Mouse (Mus musculus) CD4-positive, CD25-positive, alpha-beta regulatory T cell, adult 4 months (primary cell): ENCODE data around the gene 1700037C18Rik. TPM values are rescaled to one million over a fixed set of nuclear protein-coding genes. Genes with fewer than 3 reads are reported as not detected.
"Not testable (repeated sequence)": the region's sequence is repeated elsewhere in the genome, so short reads cannot be mapped to it uniquely, and the experiment has no call there.

Experiments
- ATAC-seq: one replicate; pipeline ENCODE4 v1.8.0; 2017
- polyA plus RNA-seq, 2 experiments: library from polyadenylated mRNA; unstranded; fragments of 100-300 nt; shearing (Covaris generic); gene quantifications; one replicate each; pipeline ENCODE4 v1.2.1; 2017

The 1700037C18Rik gene
- polyA plus RNA-seq, 2 experiments from 2014 or later: 10.3 to 11.6 TPM

- peak; percentile 96 for ATAC-seq
Observed at GRCm38 (mm10) chr16:3872216-3873047, 36.1 kb downstream of the 1700037C18Rik start, which contains the start of gene Naa60. TSS of gene Naa60 (plus strand) at chr16:3872375.

GRCm38 (mm10) chr16:3871815-3872214 is 36.7 kb downstream of the 1700037C18Rik start:
- peak; percentile 5 for ATAC-seq

GRCm38 (mm10) chr16:3859254-3859653 is 49.2 kb downstream of the 1700037C18Rik start:
- no peak for ATAC-seq

GRCm38 (mm10) chr16:3855776-3856175 is 52.7 kb downstream of the 1700037C18Rik start:
- no peak for ATAC-seq

GRCm38 (mm10) chr16:3854437-3855182 is 53.9 kb downstream of the 1700037C18Rik start:
- ATAC-seq: no peak

- ATAC-seq: no peak
Observed at GRCm38 (mm10) chr16:3852586-3852985, 55.9 kb downstream of the 1700037C18Rik start.

GRCm38 (mm10) chr16:3851301-3851700 is 57.2 kb downstream of the 1700037C18Rik start:
- ATAC-seq: not testable (repeated sequence)

GRCm38 (mm10) chr16:3848416-3848815 is 60.1 kb downstream of the 1700037C18Rik start:
- no peak for ATAC-seq

GRCm38 (mm10) chr16:3847871-3848270 is 60.6 kb downstream of the 1700037C18Rik start:
- no peak for ATAC-seq

- ATAC-seq: peak; percentile 100
Observed at GRCm38 (mm10) chr16:3846711-3847518, 61.6 kb downstream of the 1700037C18Rik start, which contains the start of gene Zfp174. TSS of gene Zfp174 (plus strand) at chr16:3847268.

Other genes starting within 250 kb of the 1700037C18Rik start
- under 1 TPM in 1 of 2 experiments, not detected in 1; 0.41 TPM for gene Mefv, start 190.6 kb downstream of the 1700037C18Rik start, polyA plus RNA-seq
- gene Zfp263, start 164.6 kb downstream of the 1700037C18Rik start, polyA plus RNA-seq: 100 to 1,000 TPM in 1 of 2 experiments, 10 to 100 TPM in 1; 89.9 to 185 TPM
- under 1 TPM in 1 of 2 experiments, not detected in 1; 0.28 TPM for gene Olfr15, start 77.8 kb downstream of the 1700037C18Rik start, polyA plus RNA-seq
- under 1 TPM; 0.58 to 0.67 TPM for gene Zfp174, start 61.4 kb downstream of the 1700037C18Rik start, polyA plus RNA-seq
- gene Naa60, start 36.3 kb downstream of the 1700037C18Rik start, polyA plus RNA-seq: 100 to 1,000 TPM; 103 to 155 TPM
- gene Zfp597, start 24.1 kb downstream of the 1700037C18Rik start, polyA plus RNA-seq: 10 to 100 TPM; 10.4 to 14.0 TPM
- 1 to 10 TPM; 1.3 to 6.8 TPM for gene Gm20695, start 24.0 kb downstream of the 1700037C18Rik start, polyA plus RNA-seq
- gene Cluap1, start 112 bp upstream of the 1700037C18Rik start, polyA plus RNA-seq: 10 to 100 TPM; 32.5 to 39.8 TPM
- 10 to 100 TPM; 56.1 to 73.3 TPM for gene Nlrc3, start 67.9 kb upstream of the 1700037C18Rik start, polyA plus RNA-seq
- gene Slx4, start 95.1 kb upstream of the 1700037C18Rik start, polyA plus RNA-seq: 10 to 100 TPM; 15.2 to 26.6 TPM
- gene Dnase1, start 128.3 kb upstream of the 1700037C18Rik start, polyA plus RNA-seq: 10 to 100 TPM in 1 of 2 experiments, 1 to 10 TPM in 1; 5.4 to 10.7 TPM
- 100 to 1,000 TPM in 1 of 2 experiments, 10 to 100 TPM in 1; 66.6 to 101 TPM for gene Trap1, start 169.1 kb upstream of the 1700037C18Rik start, polyA plus RNA-seq